Comparison of ENCODE assay signal across 1 mouse cellular context in genomic region chr15:78436380-78437192, GRCm38 (mm10).
TF ChIP-seq lines count a peak whose summit lies in the region.

No protein-coding gene starts in this region.

TF ChIP-seq in myocyte, 11 proteins besides CTCF, POLR2A, EP300 and RAD21 (continued from another document):
- TF ChIP-seq MYOG (IDR thresholded peaks at IDR 0.05; ENCODE audit: control insufficient read depth in 1 of 3, insufficient read depth in 1 of 3, insufficient read length in 2 of 3, low read depth in 2 of 3), result peak; percentile 74 to 96 (median 90)
- no peak for TF ChIP-seq SRF (IDR thresholded peaks at IDR 0.05; ENCODE audit: control insufficient read depth, insufficient read length, low read depth)
TF ChIP-seq in myocyte: peak in this region for 5.
